Comparison of ENCODE assay signal across 9 mouse cellular contexts in the genomic region with DNA sequence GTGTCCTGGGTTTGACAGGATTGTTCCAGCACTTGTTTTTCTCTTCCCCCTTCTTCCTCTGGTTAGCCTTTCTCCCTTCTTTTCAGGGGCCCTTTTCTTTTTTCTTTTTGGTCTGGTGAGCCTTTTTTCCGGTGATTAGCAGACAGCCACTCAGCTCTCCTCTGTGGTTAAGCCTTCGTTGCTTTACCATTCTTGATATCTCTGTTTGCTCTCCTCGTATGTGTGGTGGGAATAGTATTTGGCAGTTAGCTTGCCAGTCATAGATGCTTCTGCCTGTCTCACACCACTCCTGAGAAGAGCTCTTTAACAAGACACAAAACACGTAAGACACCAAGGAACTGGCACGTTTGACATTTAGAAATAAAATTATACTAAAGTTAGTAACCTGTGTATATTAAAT. TPM values are rescaled to one million over a fixed set of nuclear protein-coding genes. Genes with fewer than 3 reads are reported as not detected.
DNase-seq lines count a peak whose midpoint lies in the region; ATAC-seq lines count a peak whose summit lies in the region.
"Had no signal": no experiment of that assay in that cellular context is flagged by ENCODE, and none has a peak within 500 bp of the region (broad histone marks: within the 10 kb centered on the region; RNA-seq: fewer than 3 reads in every experiment).

No protein-coding gene starts in this region.

- no peak for ATAC-seq in erythroblast, adult 5-6 weeks (replicated peaks; ENCODE audit: low FRiP score, poor library complexity, severe bottlenecking)
- ATAC-seq in forebrain, embryonic 16.5 days, result no peak
- no peak for ATAC-seq in liver, embryonic 15.5 days (ENCODE audit: insufficient read depth)
- ATAC-seq in granulocyte monocyte progenitor cell, adult 5-6 weeks (replicated peaks; ENCODE audit: poor library complexity, severe bottlenecking), result no peak

- H3K4me2 ChIP-seq in forebrain, embryonic 16.5 days (ENCODE audit: low read length), result peak overlapping the region; percentile 81
- H3K4me2 ChIP-seq in liver, embryonic 15.5 days, result peak overlapping the region; percentile 87

- WGBS in forebrain, embryonic 16.5 days, result 27% methylated on average over 5 of the region's 5 CpGs
- WGBS in liver, embryonic 15.5 days (ENCODE audit: insufficient replicate concordance), result 25% methylated on average over 5 of the region's 5 CpGs

- H3K4me1 ChIP-seq in erythroblast, embryonic 14.5 days (ENCODE audit: control insufficient read depth), result peaks cover 69% of the 10 kb centered on the region
- peaks cover 12% of the 10 kb centered on the region for H3K4me1 ChIP-seq in forebrain, embryonic 16.5 days (replicated peaks; ENCODE audit: control insufficient read depth, insufficient read depth, low read length)
- peaks cover 30% of the 10 kb centered on the region for H3K4me1 ChIP-seq in liver, embryonic 15.5 days (replicated peaks)

- H3K4me3 ChIP-seq in erythroblast, embryonic 14.5 days (replicated peaks), result peak overlapping the region; percentile 94
- H3K4me3 ChIP-seq in forebrain, embryonic 16.5 days (replicated peaks; ENCODE audit: low read length), result peak overlapping the region; percentile 26
- H3K4me3 ChIP-seq in liver, embryonic 15.5 days (replicated peaks), result peak overlapping the region; percentile 87

- H3K36me3 ChIP-seq in erythroblast, embryonic 14.5 days (ENCODE audit: control insufficient read depth), result no peaks in the 10 kb centered on the region
- no peaks in the 10 kb centered on the region for H3K36me3 ChIP-seq in forebrain, embryonic 16.5 days (ENCODE audit: control insufficient read depth, insufficient read depth)
- H3K36me3 ChIP-seq in liver, embryonic 15.5 days (replicated peaks), result no peaks in the 10 kb centered on the region

- H3K9ac ChIP-seq in forebrain, embryonic 16.5 days (replicated peaks; ENCODE audit: low read depth, low read length), result 0 out of 2 replicates have a peak overlapping the region, but pooled peaks have one; percentile 29
- H3K9ac ChIP-seq in liver, embryonic 15.5 days, result no peak overlapping the region

- peak overlapping the region; percentile 47 for H3K27ac ChIP-seq in forebrain, embryonic 16.5 days (ENCODE audit: low read length)
- peak overlapping the region; percentile 45 for H3K27ac ChIP-seq in liver, embryonic 15.5 days (replicated peaks)

- no peaks in the 10 kb centered on the region for H3K9me3 ChIP-seq in erythroblast, embryonic 14.5 days (ENCODE audit: control insufficient read depth, low read length)
- no peaks in the 10 kb centered on the region for H3K9me3 ChIP-seq in forebrain, embryonic 16.5 days (ENCODE audit: control insufficient read depth, low read length)
- H3K9me3 ChIP-seq in liver, embryonic 15.5 days (replicated peaks), result no peaks in the 10 kb centered on the region

- DNase-seq in 416B (ENCODE audit: low read depth), result peak; percentile 32
- DNase-seq in adrenal gland, adult 18-20 months (ENCODE audit: low spot score in 2 of 2), result no peak
- no peak for DNase-seq in adipocyte (ENCODE audit: low spot score)

- no peaks in the 10 kb centered on the region for H3K27me3 ChIP-seq in erythroblast, embryonic 14.5 days (ENCODE audit: control insufficient read depth)
- H3K27me3 ChIP-seq in forebrain, embryonic 16.5 days (replicated peaks; ENCODE audit: control insufficient read depth, insufficient read depth, low read length), result no peaks in the 10 kb centered on the region
- no peaks in the 10 kb centered on the region for H3K27me3 ChIP-seq in liver, embryonic 15.5 days

RNA-seq across cellular contexts. Expression of a gene that starts 20.8 kb away (rescaled TPM):
- 0.76 and 0.84 TPM in 2 replicates for polyA plus RNA-seq in erythroblast, embryonic 14.5 days (2012)
- 1.7 and 1.9 TPM in 2 replicates for total RNA-seq in erythroblast, adult 5-6 weeks (2015; ENCODE audit: low replicate concordance)
- total RNA-seq in erythroblast, adult 5-6 weeks (2017; ENCODE audit: low replicate concordance), result 1.4 and 1.7 TPM in 2 replicates
- polyA plus RNA-seq in forebrain, embryonic 16.5 days (2015; fragmentation: Nextera tagmentation; extraction: Ambion mirVana), result 12.7 and 13.0 TPM in 2 replicates
- 5.1 and 5.2 TPM in 2 replicates for polyA plus RNA-seq in liver, embryonic 15.5 days (2015; fragmentation: Nextera tagmentation; extraction: Ambion mirVana)
- 1 to 10 TPM; 7.9 to 8.4 TPM for total RNA-seq in adrenal gland, adult 18-20 months (2021)
- 2.9 and 5.7 TPM in 2 replicates for total RNA-seq in granulocyte monocyte progenitor cell, adult 5-6 weeks (2014; fragmentation: Nextera tagmentation)
- 11.0 and 13.7 TPM in 2 replicates for total RNA-seq in granulocyte monocyte progenitor cell, adult 5-6 weeks (2017)

RNA-seq across cellular contexts. Expression of a gene that starts 21.2 kb away (rescaled TPM):
- 0.15 and 0.16 TPM in 2 replicates for polyA plus RNA-seq in erythroblast, embryonic 14.5 days (2012)
- total RNA-seq in erythroblast, adult 5-6 weeks (2015; ENCODE audit: low replicate concordance), result 4.2 and 4.4 TPM in 2 replicates
- 6.5 and 15.5 TPM in 2 replicates for total RNA-seq in erythroblast, adult 5-6 weeks (2017; ENCODE audit: low replicate concordance)
- 0.06 and 0.22 TPM in 2 replicates for polyA plus RNA-seq in forebrain, embryonic 16.5 days (2015; fragmentation: Nextera tagmentation; extraction: Ambion mirVana)
- polyA plus RNA-seq in liver, embryonic 15.5 days (2015; fragmentation: Nextera tagmentation; extraction: Ambion mirVana), result 1.6 and 2.1 TPM in 2 replicates
- under 1 TPM in 1 of 2 experiments, not detected in 1; 0.10 TPM for total RNA-seq in adrenal gland, adult 18-20 months (2021)
- not detected in 2 replicates for total RNA-seq in granulocyte monocyte progenitor cell, adult 5-6 weeks (2014; fragmentation: Nextera tagmentation)
- not detected in 2 replicates for total RNA-seq in granulocyte monocyte progenitor cell, adult 5-6 weeks (2017)
- total RNA-seq: liver, adult 2 months had no signal
- polyA plus RNA-seq: liver, adult 2 months had no signal

RNA-seq across cellular contexts. Expression of a gene that starts 44.2 kb away (rescaled TPM):
- not detected in 2 replicates for polyA plus RNA-seq in erythroblast, embryonic 14.5 days (2012)
- not detected in 2 replicates for total RNA-seq in erythroblast, adult 5-6 weeks (2015; ENCODE audit: low replicate concordance)
- total RNA-seq in erythroblast, adult 5-6 weeks (2017; ENCODE audit: low replicate concordance), result not detected in 2 replicates
- polyA plus RNA-seq in forebrain, embryonic 16.5 days (2015; fragmentation: Nextera tagmentation; extraction: Ambion mirVana), result 0.18 TPM in 1 of 2 replicates, not detected in the other
- not detected in 2 replicates for polyA plus RNA-seq in liver, embryonic 15.5 days (2015; fragmentation: Nextera tagmentation; extraction: Ambion mirVana)
- not detected for total RNA-seq in adrenal gland, adult 18-20 months (2021)
- not detected in 2 replicates for total RNA-seq in granulocyte monocyte progenitor cell, adult 5-6 weeks (2014; fragmentation: Nextera tagmentation)
- total RNA-seq in granulocyte monocyte progenitor cell, adult 5-6 weeks (2017), result not detected in 2 replicates
- total RNA-seq: liver, adult 2 months had no signal
- polyA plus RNA-seq: liver, adult 2 months had no signal

Comparison
In these comparisons a context has a peak if more than half of its experiments do, and no peak if none do; other contexts are left out.
1. H3K4me3 ChIP-seq: peak in every context shown above with its lines; median percentile 94 in erythroblast, embryonic 14.5 days; 87 in liver, embryonic 15.5 days; 26 in forebrain, embryonic 16.5 days.
2. RNA of a gene that starts 21.2 kb away (total RNA-seq): 4.2 to 15.5 TPM in erythroblast, adult 5-6 weeks; 0.10 TPM in adrenal gland, adult 18-20 months and not detected in granulocyte monocyte progenitor cell, adult 5-6 weeks; every median in the first group is over 4 times any median in the second.